In genomic region chr14:78117671-78118070, GRCm38 (mm10) we compare ENCODE assay signal across 28 mouse cellular contexts. TPM values are rescaled to one million over a fixed set of nuclear protein-coding genes. Genes with fewer than 3 reads are reported as not detected.
A peak's percentile ranks its signal among the peaks of the same experiment; 100 is the strongest.
DNase-seq lines count a peak whose midpoint lies in the region; ATAC-seq and TF ChIP-seq lines count a peak whose summit lies in the region.
"Had no signal": no experiment of that assay in that cellular context is flagged by ENCODE, and none has a peak within 500 bp of the region (broad histone marks: within the 10 kb centered on the region; RNA-seq: fewer than 3 reads in every experiment).

No protein-coding gene starts in this region.

- H3K27me3 ChIP-seq in forebrain, embryonic 13.5 days, result no peaks in the 10 kb centered on the region
- no peaks in the 10 kb centered on the region for H3K27me3 ChIP-seq in forebrain, postnatal 0 days (ENCODE audit: insufficient read depth, low read length)
- no peaks in the 10 kb centered on the region for H3K27me3 ChIP-seq in forebrain, embryonic 15.5 days
- peaks cover 9% of the 10 kb centered on the region; the same call in 1 of the 2 replicates for H3K27me3 ChIP-seq in forebrain, embryonic 10.5 days (ENCODE audit: poor library complexity, severe bottlenecking)
- H3K27me3 ChIP-seq: CH12.LX; embryonic facial prominence, embryonic 13.5 days; embryonic facial prominence, embryonic 15.5 days had no signal

- H3K9ac ChIP-seq in forebrain, embryonic 13.5 days, result no peak overlapping the region
- no peak overlapping the region for H3K9ac ChIP-seq in forebrain, postnatal 0 days
- H3K9ac ChIP-seq in forebrain, embryonic 15.5 days (replicated peaks), result no peak overlapping the region
- H3K9ac ChIP-seq: embryonic facial prominence, embryonic 13.5 days; embryonic facial prominence, embryonic 15.5 days had no signal

- 51% methylated on average over 4 of the region's 4 CpGs for WGBS in forebrain, embryonic 13.5 days
- 42% methylated on average over 4 of the region's 4 CpGs for WGBS in forebrain, postnatal 0 days
- WGBS in forebrain, embryonic 15.5 days, result 46% methylated on average over 4 of the region's 4 CpGs
- 86% methylated on average over 4 of the region's 4 CpGs for WGBS in forebrain, embryonic 10.5 days

- no peak overlapping the region for H3K4me3 ChIP-seq in forebrain, embryonic 13.5 days
- H3K4me3 ChIP-seq in forebrain, postnatal 0 days (ENCODE audit: low read depth, low read length), result no peak overlapping the region
- no peak overlapping the region for H3K4me3 ChIP-seq in forebrain, embryonic 15.5 days
- H3K4me3 ChIP-seq in forebrain, embryonic 10.5 days, result no peak overlapping the region
- H3K4me3 ChIP-seq: embryonic facial prominence, embryonic 13.5 days; embryonic facial prominence, embryonic 15.5 days; erythroblast, embryonic 14.5 days had no signal

- H3K4me1 ChIP-seq in forebrain, embryonic 13.5 days, result peaks cover 27% of the 10 kb centered on the region
- H3K4me1 ChIP-seq in forebrain, postnatal 0 days (ENCODE audit: insufficient read depth), result no peaks in the 10 kb centered on the region; the same call in 1 of the 2 replicates
- H3K4me1 ChIP-seq in forebrain, embryonic 15.5 days, result peaks cover 16% of the 10 kb centered on the region
- peaks cover 36% of the 10 kb centered on the region for H3K4me1 ChIP-seq in forebrain, embryonic 10.5 days
- H3K4me1 ChIP-seq: embryonic facial prominence, embryonic 13.5 days; embryonic facial prominence, embryonic 15.5 days had no signal

- no peaks in the 10 kb centered on the region for H3K36me3 ChIP-seq in forebrain, embryonic 13.5 days (ENCODE audit: poor library complexity, severe bottlenecking)
- H3K36me3 ChIP-seq in forebrain, postnatal 0 days (ENCODE audit: insufficient read depth), result no peaks in the 10 kb centered on the region
- H3K36me3 ChIP-seq in forebrain, embryonic 15.5 days, result no peaks in the 10 kb centered on the region
- no peaks in the 10 kb centered on the region for H3K36me3 ChIP-seq in forebrain, embryonic 10.5 days (replicated peaks)
- H3K36me3 ChIP-seq: embryonic facial prominence, embryonic 13.5 days; embryonic facial prominence, embryonic 15.5 days; G1E had no signal

- intact Hi-C loops in heart, postnatal 10 days (cut with DNase I), result no loop called here

- no peaks in the 10 kb centered on the region for H3K9me3 ChIP-seq in forebrain, embryonic 13.5 days (replicated peaks)
- H3K9me3 ChIP-seq in forebrain, postnatal 0 days (ENCODE audit: low read length), result no peaks in the 10 kb centered on the region
- no peaks in the 10 kb centered on the region; the same call in 1 of the 2 replicates for H3K9me3 ChIP-seq in forebrain, embryonic 15.5 days
- peaks cover 6% of the 10 kb centered on the region; the same call in 1 of the 2 replicates for H3K9me3 ChIP-seq in forebrain, embryonic 10.5 days
- H3K9me3 ChIP-seq: embryonic facial prominence, embryonic 13.5 days; embryonic facial prominence, embryonic 15.5 days had no signal

- 0 out of 2 replicates have a peak, but pooled peaks have one; percentile 36 for ATAC-seq in forebrain, embryonic 13.5 days
- no peak for ATAC-seq in forebrain, postnatal 0 days
- ATAC-seq in forebrain, embryonic 15.5 days (replicated peaks), result peak; percentile 62; the same call in 1 of the 2 replicates
- ATAC-seq: activated CD4-positive, CD25-positive, alpha-beta regulatory T cell, adult 4 months; CD4-positive, CD25-positive, alpha-beta regulatory T cell, adult 4 months; Patski had no signal

- H3K27ac ChIP-seq in forebrain, embryonic 13.5 days, result no peak overlapping the region
- H3K27ac ChIP-seq in forebrain, postnatal 0 days (ENCODE audit: low read depth, low read length), result no peak overlapping the region
- no peak overlapping the region for H3K27ac ChIP-seq in forebrain, embryonic 15.5 days (replicated peaks)
- no peak overlapping the region for H3K27ac ChIP-seq in forebrain, embryonic 10.5 days
- H3K27ac ChIP-seq: embryonic facial prominence, embryonic 13.5 days; embryonic facial prominence, embryonic 15.5 days had no signal

- H3K4me2 ChIP-seq in forebrain, embryonic 13.5 days, result no peak overlapping the region
- no peak overlapping the region for H3K4me2 ChIP-seq in forebrain, postnatal 0 days (ENCODE audit: low read depth)
- H3K4me2 ChIP-seq in forebrain, embryonic 15.5 days (replicated peaks), result no peak overlapping the region
- H3K4me2 ChIP-seq: embryonic facial prominence, embryonic 13.5 days; embryonic facial prominence, embryonic 15.5 days had no signal

- no peak for TF ChIP-seq CTCF in forebrain, postnatal 0 days (IDR thresholded peaks at IDR 0.05; ENCODE audit: low read depth)

- DNase-seq in forebrain, postnatal 0 days, result no peak
- no peak for DNase-seq in forebrain, embryonic 10.5 days (ENCODE audit: extremely low spot score, low spot score)
- DNase-seq in heart, adult 11 months, result peak; percentile 53
- DNase-seq in heart, postnatal 10 days, result no peak
- DNase-seq: adrenal gland, adult 8-10 months; adrenal gland, postnatal 14 days; adrenal gland, postnatal 36 days; B cell, adult 2 months; cerebellum, adult 11 months; cerebellum, adult 18-20 months; cerebellum, adult 8-10 months; cerebellum, adult 9-11 months; cerebellum, postnatal 14 days; cerebellum, postnatal 36 days; embryo, embryonic 11 days had no signal

RNA-seq across cellular contexts. Expression of gene Fam216b, which starts 28.9 kb away (rescaled TPM):
- polyA plus RNA-seq in forebrain, embryonic 13.5 days (2015; fragmentation: Nextera tagmentation; extraction: Ambion mirVana), result 0.08 TPM in 1 of 2 replicates, not detected in the other
- 2.6 and 4.5 TPM in 2 replicates for total RNA-seq in forebrain, postnatal 0 days (2014; rRNA removed)
- 2.6 and 3.8 TPM in 2 replicates for polyA plus RNA-seq in forebrain, postnatal 0 days (2015; fragmentation: Nextera tagmentation; extraction: Ambion mirVana)
- 0.45 and 0.85 TPM in 2 replicates for polyA plus RNA-seq in forebrain, embryonic 15.5 days (2015; fragmentation: Nextera tagmentation; extraction: Ambion mirVana)
- polyA plus RNA-seq in forebrain, embryonic 10.5 days (2016; fragmentation: Nextera tagmentation; extraction: Ambion mirVana), result not detected in 2 replicates
- under 1 TPM in 1 of 2 experiments, not detected in 1; 0.50 TPM for total RNA-seq in heart, postnatal 10 days (2021)
- total RNA-seq: adrenal gland, adult 18-20 months; adrenal gland, adult 8-10 months; adrenal gland, postnatal 14 days; adrenal gland, postnatal 36 days; CH12.LX; common myeloid progenitor, adult 5-6 weeks had no signal
- polyA plus RNA-seq: activated CD4-positive, CD25-positive, alpha-beta regulatory T cell, adult 4 months; CD4-positive, CD25-positive, alpha-beta regulatory T cell, adult 4 months; embryonic facial prominence, embryonic 11.5 days; embryonic facial prominence, embryonic 13.5 days; erythroblast, embryonic 14.5 days; G1E; Patski had no signal
